Mouse (Mus musculus) thymus, postnatal 10 days (tissue): ENCODE measurements around the gene Golm1.
"Not testable (repeated sequence)": the region's sequence is repeated elsewhere in the genome, so short reads cannot be mapped to it uniquely, and the experiment has no call there.

Source experiments
- DNase-seq, 2 experiments: peaks; one replicate each; pipeline ENCODE4 v3.0.0; 2021; ENCODE audit warnings: low spot score in 2 of 2

Gene Golm1

DNA sequence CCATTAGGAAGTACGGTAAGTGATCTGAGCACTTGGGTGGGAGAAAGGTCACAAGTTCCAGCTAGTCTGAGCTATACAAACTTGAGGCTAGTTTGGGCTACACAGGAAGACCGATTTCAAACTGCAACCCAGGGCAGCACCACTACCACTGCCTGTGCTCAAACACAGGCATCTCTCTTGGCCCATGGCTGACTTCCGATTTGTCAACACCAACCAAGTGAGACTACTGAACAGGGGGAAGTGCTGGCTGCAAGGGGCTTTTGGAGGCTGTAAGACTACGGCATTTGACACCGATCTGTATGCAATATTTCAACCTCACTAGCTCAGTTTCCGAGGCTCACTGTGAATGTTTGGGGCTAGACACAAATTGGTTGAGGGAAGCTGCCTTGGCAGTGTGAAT lies 28.1 kb downstream of the Golm1 start:
- DNase-seq: no peak

DNA sequence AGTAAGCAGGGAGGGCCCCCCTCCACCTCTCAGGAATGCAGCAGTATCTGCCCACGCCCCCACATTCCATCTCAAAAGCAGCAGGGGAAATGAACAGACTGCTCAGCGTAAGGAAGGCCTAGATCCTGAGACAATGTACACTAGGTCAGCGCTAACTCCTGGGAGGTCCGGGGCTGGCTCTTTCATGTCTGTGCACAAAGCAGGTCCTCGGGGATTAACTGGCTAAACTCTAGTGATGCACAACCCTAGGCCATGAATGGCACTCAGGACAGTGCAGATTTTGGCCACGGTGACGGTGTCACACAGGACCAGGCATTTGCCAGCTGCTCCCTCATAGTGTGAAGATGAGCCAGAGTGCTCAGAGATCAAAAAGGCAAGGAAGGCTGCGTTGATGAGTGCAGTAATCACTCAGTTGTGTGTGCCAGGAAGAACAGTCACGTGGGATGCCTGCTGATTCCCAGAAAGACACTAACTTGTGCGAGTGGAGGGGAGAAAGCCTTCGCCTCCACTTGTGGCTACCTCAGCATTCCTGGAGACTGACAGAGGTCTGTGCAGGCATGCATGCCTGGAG lies 28.9 kb downstream of the Golm1 start:
- no peak for DNase-seq

DNA sequence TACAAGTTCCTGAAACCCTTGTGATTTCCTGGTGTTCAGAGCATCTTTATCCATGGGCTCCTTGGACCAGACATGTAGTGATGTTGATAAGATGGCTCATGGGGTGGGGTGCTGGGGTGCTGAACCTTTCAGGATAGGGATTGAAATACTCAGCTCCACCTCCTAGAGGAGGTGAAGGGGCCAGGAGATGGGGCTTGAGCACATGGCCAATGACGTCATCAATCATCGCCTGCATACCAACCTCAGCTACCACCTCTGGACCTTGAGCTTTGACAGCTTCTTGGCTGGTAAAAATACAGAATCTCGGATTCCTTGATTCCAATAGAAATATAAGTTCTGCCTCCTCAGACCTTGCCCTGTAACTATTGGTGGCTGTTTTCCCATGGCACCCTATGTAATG lies 30.1 kb downstream of the Golm1 start:
- no peak for DNase-seq

DNA sequence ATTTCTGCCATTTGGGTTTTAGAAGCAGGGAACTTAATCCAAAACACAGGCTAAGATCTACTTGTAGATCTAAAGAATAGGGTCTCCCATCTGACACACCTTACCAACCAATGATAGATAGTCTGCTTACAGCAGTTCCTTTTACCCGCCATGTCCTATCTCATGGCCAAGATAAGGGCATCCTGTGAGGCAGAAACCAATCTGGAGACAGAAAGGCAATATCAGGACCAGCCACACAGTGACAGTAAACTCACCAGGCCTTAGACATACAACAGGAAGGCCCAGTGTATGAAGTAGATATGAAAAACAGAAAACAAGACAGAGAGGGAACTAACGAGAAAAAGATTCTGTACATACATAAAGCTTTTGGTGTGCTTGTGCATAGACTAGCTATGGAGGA lies 32.8 kb downstream of the Golm1 start:
- no peak for DNase-seq

DNA sequence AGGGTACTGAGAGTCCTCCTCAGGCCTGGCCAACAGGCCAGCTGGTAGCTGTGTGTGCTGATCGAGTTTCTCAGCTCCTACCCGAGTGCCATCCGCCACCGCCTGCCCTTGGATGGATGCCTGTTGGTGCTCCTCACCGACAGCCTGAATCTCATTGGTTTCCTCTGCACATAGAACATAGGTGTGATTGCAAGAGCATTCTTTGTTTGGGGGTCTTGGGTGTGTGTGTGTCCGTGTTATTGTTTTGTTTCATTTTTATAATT lies 35.5 kb downstream of the Golm1 start:
- DNase-seq: no peak

DNA sequence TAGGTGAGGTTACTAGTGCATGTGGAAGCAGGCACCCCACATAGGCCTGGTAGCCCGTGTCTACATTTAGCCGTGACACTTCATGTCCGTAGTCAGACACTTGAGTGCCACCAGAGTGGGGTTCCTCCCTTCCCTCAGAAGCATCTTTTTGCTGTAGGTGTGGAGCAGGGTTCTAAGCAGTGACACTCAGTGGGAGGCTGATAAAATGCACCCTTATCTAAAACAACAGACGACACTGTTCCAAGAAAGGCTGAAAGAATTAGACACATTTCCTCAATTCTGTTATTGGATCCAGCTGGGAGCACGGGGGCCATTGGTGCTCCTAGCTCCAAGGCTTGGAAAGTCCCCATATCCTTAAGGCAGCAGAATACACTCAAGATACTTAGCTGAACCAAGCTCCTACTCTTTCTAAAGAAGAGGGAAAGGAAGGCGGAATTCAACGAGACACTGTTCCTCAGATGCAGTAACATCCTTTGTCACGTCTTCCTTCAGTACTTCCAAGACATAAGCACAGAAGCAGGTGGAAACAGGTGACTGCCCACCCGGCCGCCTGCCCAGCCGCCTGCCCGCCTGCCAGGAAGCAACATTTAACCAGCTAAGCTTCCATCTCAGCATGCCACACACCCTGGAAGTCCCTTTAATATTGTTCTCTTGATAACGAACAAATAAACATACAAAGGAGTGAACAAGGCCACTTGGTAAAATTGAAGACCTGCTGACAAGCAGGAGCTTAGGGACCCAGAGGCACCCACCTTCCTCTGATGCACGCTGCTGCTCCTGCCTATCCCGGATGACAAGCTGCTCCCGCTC lies 36.0 kb downstream of the Golm1 start:
- DNase-seq: no peak

DNA sequence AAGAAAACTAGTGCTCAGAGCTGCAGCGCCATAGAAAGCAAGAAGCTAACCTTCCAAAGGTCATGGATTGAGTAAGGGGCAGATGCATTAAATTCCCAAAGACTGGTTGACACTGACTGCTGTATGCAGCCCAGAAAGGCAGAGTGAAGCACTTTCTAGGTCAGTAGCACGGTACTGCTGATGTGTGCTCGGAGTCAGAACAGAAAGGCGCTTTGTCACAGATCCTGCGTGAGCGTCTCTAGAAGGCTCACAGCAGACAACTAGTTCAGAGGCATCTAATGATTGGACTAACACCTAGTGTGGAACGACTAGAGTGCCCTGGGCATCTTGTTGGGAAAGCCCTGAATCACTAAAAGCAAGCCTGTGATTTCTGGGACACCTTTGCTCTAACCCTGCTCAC lies 37.8 kb downstream of the Golm1 start:
- no peak for DNase-seq

DNA sequence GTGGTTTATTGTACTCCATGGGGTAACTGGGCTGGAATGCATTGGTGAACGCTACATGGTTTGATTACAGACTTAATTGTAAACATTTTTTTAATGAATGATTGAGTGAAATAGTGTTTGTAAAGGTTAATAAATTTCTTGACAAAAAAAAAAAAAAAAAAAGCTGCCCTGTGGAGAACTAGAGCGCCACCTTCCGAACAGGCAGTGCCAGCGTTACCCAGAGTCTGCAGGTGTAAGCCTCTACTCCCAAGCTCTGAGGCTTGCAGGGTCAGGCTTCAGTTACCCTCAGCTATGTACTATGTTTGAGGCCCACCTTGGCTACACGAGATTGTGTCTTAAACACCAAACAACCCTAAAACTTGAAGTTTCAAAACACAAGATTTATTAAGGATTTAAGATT lies 41.0 kb downstream of the Golm1 start:
- DNase-seq: no peak

DNA sequence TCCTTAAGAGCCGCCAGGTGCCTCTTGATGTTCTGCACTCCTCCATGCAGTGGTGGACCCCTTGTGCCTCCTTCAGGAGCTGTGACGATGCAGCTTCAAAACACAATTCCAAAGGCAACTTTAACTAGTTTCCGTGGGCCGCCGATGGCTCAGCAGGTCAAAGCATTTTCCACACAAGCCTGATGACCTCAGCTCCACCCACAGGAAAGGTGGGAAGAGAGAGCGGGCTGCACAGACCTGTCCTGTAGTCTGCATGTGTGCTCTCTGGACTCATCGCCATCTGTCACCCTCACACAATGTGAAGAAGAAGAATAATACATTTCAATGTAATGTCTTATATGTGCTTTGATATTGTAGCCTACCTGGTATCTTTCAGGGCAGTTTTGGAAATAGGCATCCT lies 48.9 kb downstream of the Golm1 start:
- DNase-seq: no peak

DNA sequence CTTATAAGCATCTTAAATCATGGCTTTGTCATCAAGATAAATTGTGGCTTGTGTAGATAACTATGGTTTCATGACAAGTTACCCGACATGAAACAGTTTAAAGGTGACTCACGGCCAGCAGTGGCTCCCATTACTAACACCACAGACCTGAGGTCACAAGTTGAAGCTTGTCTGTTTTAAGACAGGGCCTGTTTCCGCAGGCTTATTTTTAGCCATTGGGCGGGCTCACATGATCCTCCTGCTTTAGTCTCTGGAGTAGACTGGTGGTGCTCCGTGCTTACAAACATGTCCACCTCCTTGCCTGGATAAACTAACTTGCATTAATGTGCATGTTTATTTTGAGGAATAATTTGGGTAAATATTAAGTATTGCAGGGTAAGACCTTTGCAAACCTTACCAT lies 50.7 kb downstream of the Golm1 start:
- DNase-seq: no peak

DNA sequence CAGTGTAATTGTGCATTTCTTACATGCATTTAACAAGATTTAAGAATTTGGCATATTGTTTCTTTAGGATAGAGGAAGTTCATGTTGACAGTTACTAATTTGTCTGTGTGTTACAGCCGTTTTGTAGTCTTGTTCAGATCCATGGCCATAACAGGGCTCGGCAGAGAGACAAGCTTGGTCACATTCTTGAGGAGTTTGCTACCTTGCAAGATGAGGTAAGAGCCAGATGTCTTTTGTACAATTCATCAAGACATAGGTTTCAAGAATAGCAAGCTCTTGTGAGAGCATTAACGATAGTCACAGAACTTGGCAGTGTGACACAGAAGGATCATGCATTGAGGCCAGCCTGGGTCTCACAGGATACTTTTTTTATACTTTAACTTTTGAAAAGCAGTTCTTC lies 51.2 kb downstream of the Golm1 start:
- no peak for DNase-seq

DNA sequence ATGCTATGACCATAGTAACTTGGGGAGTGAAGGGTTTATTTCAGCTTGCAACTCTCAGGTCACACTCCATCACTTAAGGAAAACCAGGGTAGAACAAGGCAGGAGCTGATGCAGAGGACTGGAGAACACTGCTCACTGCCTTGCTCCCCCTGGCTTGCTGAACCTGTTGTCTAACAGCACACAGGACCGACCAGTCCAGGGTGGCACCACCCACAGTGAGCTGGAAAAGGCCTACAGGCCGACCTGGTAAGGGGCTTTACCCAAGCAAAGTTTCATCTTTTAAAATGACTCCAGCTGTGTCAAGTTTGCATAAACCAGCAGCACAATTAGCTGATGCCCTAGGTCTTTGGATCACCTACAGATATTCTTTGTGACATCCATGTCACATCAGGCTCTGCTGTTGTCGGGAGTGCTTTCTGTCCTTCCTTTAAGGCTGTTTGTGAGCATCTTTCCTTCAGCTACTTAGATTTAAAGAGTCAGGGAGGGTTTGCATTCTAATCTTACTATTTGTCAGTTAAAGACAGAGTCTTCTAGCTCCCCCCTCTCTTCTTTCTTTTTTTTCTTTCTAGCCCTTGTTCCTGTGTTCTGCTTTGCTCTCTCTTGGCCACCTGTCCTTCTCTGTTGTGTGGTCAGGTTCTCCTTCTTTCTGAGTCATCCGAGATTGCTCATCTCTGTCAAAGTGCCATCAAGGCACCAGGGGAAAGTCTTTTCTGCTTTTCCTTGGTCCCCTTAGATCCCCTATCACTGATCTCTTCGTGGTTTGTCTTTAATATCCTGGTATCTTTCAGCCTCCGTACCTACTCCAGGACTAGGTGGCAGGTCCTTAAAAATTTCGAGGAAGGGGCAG lies 53.7 kb downstream of the Golm1 start:
- DNase-seq: no peak

DNA sequence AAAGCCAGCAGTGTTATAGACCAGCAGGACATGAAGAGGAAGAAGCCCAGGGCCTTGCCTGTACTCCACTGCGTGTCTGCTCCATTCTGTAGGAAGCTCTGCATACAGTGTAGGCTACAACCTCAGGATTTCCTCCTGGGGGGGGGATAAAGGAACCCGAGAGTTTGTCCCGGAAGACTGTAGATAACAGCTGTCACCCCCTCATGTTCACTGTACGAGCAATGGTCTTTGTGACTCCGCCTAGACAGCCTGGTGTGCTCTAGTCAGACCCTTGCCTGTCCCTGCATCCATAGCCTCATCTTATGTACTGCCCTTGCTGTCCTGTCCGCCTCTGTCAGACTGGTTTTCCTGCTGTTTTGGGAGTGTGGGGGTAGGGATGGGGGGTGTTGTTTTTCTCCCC lies 57.1 kb downstream of the Golm1 start:
- no peak for DNase-seq

DNA sequence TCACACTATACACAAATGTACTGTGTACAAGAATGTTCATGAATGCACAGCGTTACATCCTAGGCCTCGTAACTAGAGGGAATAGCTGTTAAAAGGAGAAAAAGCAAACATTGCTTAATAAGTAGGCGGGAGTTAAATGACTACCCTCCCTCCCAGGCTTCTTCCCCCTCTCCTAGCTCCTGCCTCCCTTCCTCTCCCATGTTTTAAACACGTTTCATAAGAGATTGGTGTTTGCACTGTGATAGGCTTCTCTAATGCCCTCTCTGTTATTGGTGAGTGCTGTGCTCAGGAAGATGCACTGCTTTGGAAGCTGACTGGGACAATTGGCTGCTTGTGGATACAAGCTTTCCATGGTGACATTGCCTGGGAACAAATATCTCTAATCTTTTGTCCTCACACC lies 60.1 kb downstream of the Golm1 start:
- DNase-seq: no peak

DNA sequence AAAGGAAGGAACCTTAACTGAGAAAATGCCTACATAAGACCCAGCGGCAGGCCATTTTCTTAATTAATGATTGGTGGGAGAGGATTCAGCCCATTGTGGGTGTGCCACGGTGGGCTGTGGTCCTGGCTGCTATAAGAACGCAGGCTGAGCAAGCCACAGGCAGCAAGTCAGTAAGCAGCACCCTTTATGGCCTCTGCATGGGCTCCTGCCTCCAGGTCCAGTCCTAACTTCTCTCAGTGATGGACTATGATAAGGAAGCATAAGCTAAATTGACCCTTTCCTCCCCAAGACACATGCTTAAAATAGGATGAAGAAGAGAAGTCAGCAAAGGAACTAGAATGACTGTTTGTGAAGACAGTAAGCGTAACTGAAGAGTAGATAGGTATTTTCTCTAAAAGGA lies 60.5 kb downstream of the Golm1 start:
- DNase-seq: no peak

DNA sequence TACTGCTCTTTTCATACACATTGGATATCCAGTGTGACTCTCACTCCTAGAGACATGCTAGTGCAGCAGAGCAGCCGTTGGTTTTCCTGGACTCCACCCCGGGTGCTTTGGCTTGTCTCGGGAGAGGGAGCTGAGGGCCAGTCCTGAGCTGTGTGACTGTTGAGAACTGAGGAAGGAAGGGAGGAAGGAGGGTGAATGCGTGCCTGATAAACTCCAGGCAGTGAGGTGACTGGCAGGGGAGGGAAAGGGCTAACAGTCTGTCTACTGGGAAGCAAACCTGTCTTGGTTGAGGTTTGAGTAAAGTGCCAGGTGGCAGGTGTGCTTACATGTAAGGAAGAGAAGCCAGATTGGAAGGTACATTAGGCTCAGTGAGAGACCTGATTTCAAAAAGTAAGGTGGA lies 61.7 kb downstream of the Golm1 start:
- no peak for DNase-seq

DNA sequence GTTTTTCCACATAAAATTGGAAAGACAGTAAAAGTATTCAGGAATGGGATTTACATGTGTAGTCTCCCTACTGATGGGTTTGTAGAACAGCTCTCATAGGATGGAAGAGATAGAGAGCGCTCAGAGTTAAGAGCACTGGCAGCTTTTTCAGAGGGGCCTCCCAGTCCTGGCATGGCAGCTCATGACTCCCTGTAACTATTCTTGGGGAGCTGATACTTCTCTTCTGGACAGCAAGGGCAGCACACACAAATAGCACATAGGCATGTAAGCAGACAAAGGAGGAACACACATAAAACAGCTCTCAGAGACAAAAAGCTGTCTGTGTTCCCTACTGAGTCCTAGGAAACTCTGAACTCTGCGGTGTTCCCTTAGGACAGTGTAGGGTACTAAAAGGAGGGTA lies 65.2 kb downstream of the Golm1 start:
- DNase-seq: no peak

DNA sequence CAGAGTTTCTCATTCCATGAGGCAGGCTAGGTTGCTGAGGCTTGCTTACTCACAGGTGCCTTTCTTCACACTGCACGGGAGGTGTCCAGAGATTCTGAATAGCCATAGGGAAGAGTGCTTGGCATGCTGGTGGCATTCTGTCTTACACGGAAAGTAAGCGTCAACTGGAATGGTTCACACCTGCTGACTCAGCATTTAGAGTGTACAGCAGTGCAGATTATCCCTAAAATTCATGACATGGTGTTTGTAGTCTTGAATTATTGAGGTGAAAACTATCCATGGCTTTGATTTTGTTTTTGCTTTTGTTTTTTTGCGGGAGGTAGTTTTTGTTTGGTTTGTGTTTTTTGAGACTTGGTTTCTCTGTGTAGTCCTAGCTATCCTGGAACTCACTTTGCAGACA lies 65.7 kb downstream of the Golm1 start:
- no peak for DNase-seq

DNA sequence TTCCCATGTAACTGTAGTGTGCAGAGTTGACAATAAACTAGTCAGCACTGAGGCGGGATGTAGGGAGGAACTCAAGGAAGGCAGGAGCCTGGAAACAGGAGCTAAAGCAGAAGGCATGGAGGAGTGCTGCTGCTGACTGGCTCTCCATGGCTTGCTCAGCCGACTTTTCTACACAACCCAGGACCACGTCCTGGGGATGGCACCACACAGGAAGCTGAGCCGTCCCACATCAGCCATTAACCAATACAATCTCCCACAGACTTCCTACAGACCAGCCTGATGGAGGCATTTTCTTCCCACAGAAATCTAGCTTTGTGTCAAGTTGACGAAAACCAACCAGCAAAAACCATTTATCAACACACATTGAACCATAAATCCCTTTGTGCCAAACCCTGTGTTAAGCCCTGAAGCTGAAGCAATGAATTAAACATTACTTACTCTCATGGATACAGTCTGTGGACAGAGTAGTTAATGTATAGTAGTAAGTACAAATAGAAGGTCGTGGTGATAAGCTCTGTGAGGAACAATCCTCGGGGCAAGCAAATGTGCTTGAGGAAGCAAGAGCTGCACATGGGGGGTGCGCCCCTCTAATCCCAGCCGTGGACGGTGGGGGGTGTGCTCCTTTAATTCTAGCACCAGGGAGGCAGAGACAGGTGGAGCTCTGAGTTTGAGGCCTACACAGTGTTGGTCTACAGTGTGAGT lies 70.2 kb downstream of the Golm1 start:
- no peak for DNase-seq

DNA sequence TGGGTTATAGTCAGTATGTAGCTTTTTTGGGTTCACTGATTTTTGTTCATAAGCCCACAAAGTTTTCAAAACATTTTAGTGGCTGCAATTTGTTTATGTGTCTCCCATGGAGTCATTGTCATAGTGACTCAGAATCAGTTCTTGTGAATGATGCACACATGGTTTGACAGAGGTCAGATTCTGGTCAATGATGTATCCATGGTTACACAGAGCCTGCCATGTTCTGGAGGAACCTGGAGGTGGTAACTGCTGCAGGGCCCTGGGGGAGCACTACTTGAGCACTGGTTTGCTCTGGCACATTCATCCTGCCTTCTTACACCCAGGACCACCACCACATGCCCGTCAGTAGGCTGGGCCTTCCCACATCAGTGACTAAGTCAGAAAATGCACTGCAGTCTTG lies 71.1 kb downstream of the Golm1 start:
- DNase-seq: no peak

DNA sequence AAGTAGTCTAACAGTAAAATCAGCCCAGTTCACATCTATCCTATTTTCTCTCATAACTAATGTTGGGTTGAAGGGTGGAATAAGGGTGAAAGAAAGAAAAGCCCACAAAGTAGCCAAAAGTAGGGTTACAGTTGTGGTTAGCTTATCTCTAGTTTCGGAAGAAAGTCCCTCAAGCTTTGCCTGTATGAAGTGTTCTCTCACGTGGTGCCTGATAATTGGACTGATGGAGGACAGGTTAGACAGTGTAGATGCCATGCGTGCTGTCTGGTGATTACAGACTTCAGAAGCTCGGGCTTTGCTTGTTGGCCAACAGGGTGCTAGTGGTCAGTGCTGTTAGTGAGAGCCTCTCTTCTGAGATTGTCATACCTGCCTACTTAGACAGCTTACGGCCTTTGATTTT lies 72.5 kb downstream of the Golm1 start:
- DNase-seq: no peak

DNA sequence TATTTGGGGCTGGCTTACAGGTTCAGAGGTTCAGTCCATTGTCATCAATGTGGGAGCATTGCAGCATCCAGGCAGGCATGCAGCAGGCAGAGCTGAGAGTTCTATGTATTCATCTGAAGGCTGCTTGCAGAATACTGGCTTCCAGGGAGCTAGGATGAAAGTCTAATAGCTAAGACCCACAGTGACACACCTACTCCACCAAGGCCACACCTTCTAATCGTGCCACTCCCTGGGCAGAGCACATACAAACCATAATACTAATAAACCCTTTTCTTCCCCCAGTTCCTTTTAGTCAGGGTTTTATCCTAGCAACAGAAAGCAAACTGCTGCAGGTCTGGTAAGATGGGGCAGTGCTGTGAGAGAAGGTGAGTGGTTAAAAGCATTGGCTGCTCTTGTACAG lies 83.0 kb downstream of the Golm1 start:
- no peak for DNase-seq

DNA sequence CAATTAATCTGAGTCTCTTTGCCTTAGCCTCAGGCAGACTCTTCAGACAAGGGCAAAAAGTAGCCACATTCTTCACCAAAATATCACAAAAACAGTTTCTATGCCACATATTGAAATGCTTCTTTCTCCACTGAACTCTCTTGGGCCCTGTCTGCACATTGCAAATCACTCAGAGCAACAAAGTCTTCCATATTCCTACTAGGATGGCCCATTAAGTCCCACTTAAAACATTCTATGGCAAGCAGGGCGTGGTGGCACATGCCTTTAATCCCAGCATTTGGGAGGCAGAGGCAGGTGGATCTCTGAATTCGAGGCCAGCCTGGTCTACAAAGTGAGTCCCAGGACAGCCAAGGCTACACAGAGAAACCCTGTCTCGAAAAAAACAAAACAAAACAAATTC lies 83.6 kb downstream of the Golm1 start:
- DNase-seq: not testable (repeated sequence)
